Mouse (Mus musculus): ENCODE results near the gene Ifi203. TPM values are rescaled to one million over a fixed set of nuclear protein-coding genes. Genes with fewer than 3 reads are reported as not detected.
"Not testable (repeated sequence)": the region's sequence is repeated elsewhere in the genome, so short reads cannot be mapped to it uniquely, and the experiment has no call there.

Gene Ifi203
- polyA plus RNA-seq (2016; fragmentation: Nextera tagmentation; extraction: Ambion mirVana), result 0.19 and 0.41 TPM in 2 replicates

DNA sequence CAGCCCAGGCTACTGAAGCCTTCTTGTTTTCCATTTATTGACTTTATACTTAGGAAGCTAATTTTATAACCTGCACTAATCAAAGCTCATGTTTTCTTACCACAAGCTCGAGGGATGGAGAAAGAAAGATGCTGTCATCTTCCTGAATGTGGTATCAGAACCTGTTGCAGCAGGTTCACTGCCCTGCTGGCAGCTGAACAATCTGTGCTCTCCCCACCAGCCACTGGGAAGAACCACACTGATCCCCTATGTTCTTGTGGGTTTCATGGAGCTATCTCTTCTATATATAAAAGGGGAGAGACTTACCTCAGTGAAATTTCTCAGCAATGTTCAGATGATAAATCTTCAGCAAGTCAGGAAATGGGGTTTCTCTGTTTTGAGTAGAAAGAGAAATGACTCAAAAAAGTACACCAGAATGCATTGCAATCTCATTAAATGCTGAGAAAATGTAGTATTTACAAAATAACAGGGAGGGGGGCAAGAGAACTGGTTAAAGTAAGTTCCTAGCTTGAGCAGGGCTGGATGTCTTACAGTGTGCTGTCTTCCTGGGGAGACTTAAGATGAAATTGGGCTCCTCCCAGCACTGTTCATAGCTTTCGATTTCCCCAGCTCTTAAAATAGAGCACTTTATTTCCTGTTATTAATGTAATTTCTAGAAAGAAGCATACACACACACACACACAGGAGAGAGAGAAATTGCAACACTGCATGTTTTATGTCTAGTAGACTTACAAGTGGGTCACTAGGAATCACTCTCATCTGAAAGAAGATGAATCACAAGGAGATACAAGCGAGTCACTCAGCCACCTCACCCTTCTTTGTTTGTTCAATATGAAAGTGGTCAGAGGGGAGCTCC lies at the start of gene Ifi203, which contains the start of gene Mndal:
Gene Ifi203 (minus strand): TSS at position 749 of the 856 bp plus-strand sequence.
Gene Mndal (minus strand): TSS at position 568 of the 856 bp plus-strand sequence.
- 75% methylated on average over 3 of the region's 3 CpGs for WGBS
- not testable (repeated sequence) for H3K4me2 ChIP-seq (replicated peaks); H3K27ac ChIP-seq (replicated peaks); H3K27me3 ChIP-seq; ATAC-seq (ENCODE audit: low FRiP score, low read depth); H3K9ac ChIP-seq (replicated peaks); H3K9me3 ChIP-seq; H3K36me3 ChIP-seq; H3K4me3 ChIP-seq; H3K4me1 ChIP-seq

DNA sequence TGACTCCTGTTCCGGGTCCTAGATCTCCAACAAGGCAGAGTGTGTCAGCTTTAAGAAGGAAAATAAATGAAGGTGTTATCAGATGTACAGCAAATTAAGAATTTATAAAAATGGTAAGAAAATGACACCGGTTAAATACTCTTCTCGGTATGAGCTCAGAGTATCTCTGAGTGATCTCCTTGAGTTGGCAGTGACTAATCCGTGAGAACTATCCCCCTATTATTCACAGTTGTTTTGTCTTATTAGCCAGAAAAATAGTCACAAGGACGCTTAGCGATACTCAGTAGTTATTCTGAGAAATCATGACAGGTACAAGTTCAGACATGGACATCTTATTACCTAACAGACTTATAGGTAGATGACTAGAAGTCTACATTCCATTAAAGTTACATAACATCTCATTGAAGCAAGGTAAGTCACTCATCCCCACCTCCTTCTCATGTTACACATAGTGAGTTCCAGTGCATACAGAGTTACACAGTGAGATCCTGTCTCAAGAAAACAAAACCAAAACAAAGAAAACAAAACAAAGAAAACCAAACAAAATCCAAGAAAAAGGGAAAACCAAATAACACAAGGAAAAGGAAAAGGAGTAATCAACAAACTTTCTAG lies 40.3 kb upstream of the Ifi203 start, which contains the start of gene Ifi202b:
Gene Ifi202b (minus strand): TSS at position 51 of the 612 bp plus-strand sequence.
- H3K27me3 ChIP-seq; H3K9ac ChIP-seq (replicated peaks); H3K4me3 ChIP-seq; H3K4me2 ChIP-seq (replicated peaks); H3K36me3 ChIP-seq; H3K4me1 ChIP-seq; H3K27ac ChIP-seq (replicated peaks); H3K9me3 ChIP-seq; ATAC-seq (ENCODE audit: low FRiP score, low read depth): not testable (repeated sequence)
- WGBS, result 86% methylated on average over 6 of the region's 6 CpGs

DNA sequence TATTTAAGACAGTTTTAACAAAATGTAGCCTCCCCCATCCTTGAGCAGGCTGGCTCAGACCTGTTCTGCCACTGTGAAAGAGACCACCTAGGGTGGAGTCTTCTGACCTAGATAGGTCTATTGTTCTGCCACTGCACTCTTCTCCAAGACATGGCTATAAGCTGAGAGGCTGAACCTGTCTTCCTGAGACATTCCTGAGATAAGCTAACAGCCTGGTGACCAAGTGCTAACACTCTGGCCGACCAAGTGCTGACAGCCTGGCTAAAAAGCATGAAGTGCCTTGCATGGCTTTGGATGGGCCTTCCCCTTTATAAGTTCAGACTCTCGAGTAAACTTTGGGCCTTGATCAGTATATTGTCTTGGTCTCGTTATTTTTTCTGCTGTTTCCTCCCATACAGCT lies 38.6 kb upstream of the Ifi203 start:
- not testable (repeated sequence) for H3K4me1 ChIP-seq; H3K4me2 ChIP-seq (replicated peaks); H3K36me3 ChIP-seq; H3K4me3 ChIP-seq; H3K9me3 ChIP-seq; H3K9ac ChIP-seq (replicated peaks); H3K27me3 ChIP-seq; H3K27ac ChIP-seq (replicated peaks)
- 0 out of 2 replicates have a peak, but pooled peaks have one; percentile 28 for ATAC-seq (ENCODE audit: low FRiP score, low read depth)
- WGBS, result 71% methylated on average over 3 of the region's 3 CpGs

DNA sequence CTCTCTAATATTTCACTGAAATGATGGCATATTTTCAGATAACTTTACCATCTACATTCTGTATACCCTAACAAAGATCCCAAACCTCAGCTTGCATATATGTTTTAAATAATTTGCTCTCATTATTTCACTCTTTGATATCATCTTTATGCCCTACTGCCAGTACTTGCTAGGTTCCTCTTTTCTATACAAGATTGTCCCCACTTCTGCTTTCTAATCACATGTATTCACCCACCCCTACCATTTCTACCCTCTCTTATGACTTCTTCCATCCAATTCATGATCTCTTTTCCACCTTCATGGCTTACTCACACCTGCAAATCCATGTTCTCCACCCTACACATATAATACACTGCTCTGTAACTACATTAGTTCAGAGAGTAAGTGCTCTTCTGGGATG lies 35.1 kb upstream of the Ifi203 start:
- no peak overlapping the region for H3K4me3 ChIP-seq
- H3K4me1 ChIP-seq, result no peaks in the 10 kb centered on the region
- no peak overlapping the region for H3K27ac ChIP-seq (replicated peaks)
- ATAC-seq (ENCODE audit: low FRiP score, low read depth), result no peak
- no peak overlapping the region for H3K9ac ChIP-seq (replicated peaks)
- no peaks in the 10 kb centered on the region for H3K27me3 ChIP-seq
- H3K4me2 ChIP-seq (replicated peaks), result no peak overlapping the region
- H3K36me3 ChIP-seq, result no peaks in the 10 kb centered on the region
- no peaks in the 10 kb centered on the region for H3K9me3 ChIP-seq

DNA sequence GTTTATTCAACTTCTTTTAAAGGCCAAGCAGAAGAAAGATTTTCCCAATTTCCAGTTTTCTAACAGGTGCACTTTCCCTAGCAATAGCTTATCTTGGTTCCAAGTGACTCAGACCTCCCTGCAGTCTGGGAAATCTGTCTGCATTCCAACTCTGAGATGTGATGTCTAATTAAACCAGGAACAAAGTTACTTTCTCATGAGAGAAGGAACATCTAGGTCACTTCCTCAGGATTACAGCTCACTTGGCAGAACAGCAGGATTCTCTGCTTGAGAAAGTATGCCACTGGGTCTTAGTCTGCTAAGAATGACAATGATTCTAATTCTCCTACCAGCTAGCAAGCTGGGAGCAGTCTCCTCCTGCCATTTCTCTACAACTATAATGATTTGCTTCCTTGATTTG lies 30.6 kb upstream of the Ifi203 start:
- no peak overlapping the region for H3K4me2 ChIP-seq (replicated peaks)
- H3K36me3 ChIP-seq, result no peaks in the 10 kb centered on the region
- H3K4me3 ChIP-seq, result no peak overlapping the region
- no peaks in the 10 kb centered on the region for H3K9me3 ChIP-seq
- no peaks in the 10 kb centered on the region for H3K4me1 ChIP-seq
- no peak for ATAC-seq (ENCODE audit: low FRiP score, low read depth)
- H3K27me3 ChIP-seq, result no peaks in the 10 kb centered on the region
- no peak overlapping the region for H3K9ac ChIP-seq (replicated peaks)
- H3K27ac ChIP-seq (replicated peaks), result no peak overlapping the region

DNA sequence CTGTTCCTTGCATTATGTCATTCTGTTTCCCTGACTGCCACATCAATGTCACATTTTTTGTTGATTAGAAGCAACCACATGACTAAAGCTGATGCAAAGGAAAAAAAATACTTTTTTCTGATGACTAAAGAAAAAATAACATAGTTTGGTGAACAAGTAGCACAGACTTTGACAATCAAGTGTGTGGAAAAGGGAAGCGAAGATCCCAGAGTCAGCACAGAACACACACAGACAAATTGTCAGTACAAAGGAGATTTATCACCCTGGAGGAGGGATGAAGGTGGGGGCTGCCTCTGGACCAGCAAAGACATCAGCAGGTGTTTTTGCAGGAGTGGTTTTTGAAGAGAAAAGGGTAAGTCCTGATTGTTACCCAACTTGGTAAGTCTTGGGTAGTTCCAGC lies 19.0 kb upstream of the Ifi203 start:
- not testable (repeated sequence) for H3K4me2 ChIP-seq (replicated peaks); H3K9me3 ChIP-seq; H3K4me3 ChIP-seq; H3K36me3 ChIP-seq; ATAC-seq (ENCODE audit: low FRiP score, low read depth); H3K27me3 ChIP-seq; H3K27ac ChIP-seq (replicated peaks); H3K9ac ChIP-seq (replicated peaks); H3K4me1 ChIP-seq
- 79% methylated on average over 1 of the region's 1 CpGs for WGBS

DNA sequence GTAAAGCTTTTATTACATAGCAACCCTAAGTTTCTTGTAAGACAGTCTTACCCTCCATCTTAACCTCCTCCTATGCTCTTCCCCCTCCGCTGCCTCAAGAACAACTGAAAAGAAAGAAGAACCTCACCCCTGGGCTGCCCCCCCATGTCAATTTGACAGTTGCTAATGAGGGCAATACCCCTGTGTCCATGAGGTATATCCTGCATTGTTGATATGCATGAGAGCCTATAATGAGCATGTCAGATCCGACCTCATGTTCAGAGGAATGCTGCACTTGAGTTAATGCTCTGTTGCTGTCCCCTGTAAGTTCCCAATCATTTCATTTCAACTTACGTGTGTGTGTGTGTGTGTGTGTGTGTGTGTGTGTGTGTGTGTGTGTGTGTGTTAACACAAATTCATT lies 17.5 kb upstream of the Ifi203 start:
- not testable (repeated sequence) for H3K27me3 ChIP-seq; H3K36me3 ChIP-seq; H3K4me1 ChIP-seq; H3K4me2 ChIP-seq (replicated peaks); H3K9ac ChIP-seq (replicated peaks); ATAC-seq (ENCODE audit: low FRiP score, low read depth); H3K9me3 ChIP-seq; H3K27ac ChIP-seq (replicated peaks); H3K4me3 ChIP-seq
- 58% methylated on average over 3 of the region's 3 CpGs for WGBS

DNA sequence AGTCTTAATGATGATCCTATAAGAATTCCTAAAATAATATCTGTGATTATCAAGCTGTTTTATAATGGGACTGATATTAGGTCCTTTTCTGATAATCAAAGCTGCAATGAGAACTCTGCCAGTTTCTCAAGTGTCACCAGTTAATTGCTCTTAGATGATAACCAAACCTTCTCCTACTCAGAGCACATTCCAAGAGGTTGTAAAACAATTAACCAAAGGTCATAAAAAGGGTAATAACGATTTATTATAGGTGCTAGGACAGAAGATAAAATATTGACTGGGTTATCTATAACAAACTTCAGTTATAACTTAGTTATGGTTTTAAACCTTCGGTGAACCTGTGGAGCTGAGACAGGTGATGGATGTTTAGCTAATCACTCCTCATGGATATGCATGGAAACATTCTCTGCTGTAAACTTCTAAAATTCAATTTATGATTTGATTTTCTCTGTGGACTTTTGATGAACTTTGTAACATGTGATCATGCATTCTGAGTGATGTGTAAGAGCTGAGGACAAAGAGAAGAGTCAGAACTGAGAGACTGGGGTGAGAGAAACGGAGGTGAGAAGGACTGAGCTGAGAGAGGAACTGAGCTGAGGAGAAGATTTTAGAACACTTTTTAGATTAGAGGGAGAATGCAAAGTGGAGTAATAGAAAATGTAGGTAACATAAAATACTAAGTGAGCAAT lies 13.5 kb upstream of the Ifi203 start:
- H3K9ac ChIP-seq (replicated peaks); H3K27ac ChIP-seq (replicated peaks); H3K36me3 ChIP-seq; ATAC-seq (ENCODE audit: low FRiP score, low read depth); H3K27me3 ChIP-seq; H3K4me2 ChIP-seq (replicated peaks); H3K4me1 ChIP-seq; H3K9me3 ChIP-seq; H3K4me3 ChIP-seq: not testable (repeated sequence)
- 76% methylated on average over 3 of the region's 3 CpGs for WGBS

DNA sequence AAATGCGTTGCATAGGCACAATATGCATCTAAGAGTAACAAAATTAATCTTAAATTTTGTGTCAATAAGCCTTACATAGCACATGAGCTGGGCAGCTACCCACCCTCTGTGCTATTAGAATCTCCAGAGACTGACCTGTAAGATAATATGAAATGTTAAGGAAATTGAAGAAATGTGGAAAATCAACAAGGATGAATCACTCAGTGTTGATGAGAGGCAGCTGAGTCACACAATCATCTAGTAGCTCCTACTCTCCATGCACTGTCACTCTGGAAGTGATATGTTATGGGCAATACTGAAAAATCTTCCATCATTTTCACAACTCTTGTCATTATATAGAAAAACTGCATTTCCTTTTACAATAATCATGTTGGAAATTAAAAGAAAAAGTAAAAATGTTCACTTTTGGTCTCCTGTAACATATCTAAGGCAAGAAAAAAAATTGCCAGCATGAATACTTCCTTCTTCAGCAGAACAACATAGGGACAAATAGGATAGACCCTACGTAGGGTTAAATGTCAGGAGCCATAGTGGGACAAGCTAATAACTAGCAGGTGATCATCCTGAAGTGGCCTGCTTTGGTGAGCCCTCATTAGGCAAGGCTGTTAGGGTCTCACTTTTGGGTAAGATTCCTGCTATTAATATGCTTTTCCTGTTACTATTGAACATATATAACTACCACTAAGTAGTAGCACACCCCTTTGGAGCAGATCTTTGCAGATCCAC lies 12.8 kb upstream of the Ifi203 start:
- no peaks in the 10 kb centered on the region for H3K27me3 ChIP-seq
- H3K9me3 ChIP-seq, result no peaks in the 10 kb centered on the region
- ATAC-seq (ENCODE audit: low FRiP score, low read depth), result no peak
- H3K4me2 ChIP-seq (replicated peaks), result no peak overlapping the region
- H3K27ac ChIP-seq (replicated peaks), result no peak overlapping the region
- no peak overlapping the region for H3K4me3 ChIP-seq
- no peaks in the 10 kb centered on the region for H3K4me1 ChIP-seq
- H3K36me3 ChIP-seq, result no peaks in the 10 kb centered on the region
- 84% methylated on average over 2 of the region's 2 CpGs for WGBS
- H3K9ac ChIP-seq (replicated peaks), result no peak overlapping the region

DNA sequence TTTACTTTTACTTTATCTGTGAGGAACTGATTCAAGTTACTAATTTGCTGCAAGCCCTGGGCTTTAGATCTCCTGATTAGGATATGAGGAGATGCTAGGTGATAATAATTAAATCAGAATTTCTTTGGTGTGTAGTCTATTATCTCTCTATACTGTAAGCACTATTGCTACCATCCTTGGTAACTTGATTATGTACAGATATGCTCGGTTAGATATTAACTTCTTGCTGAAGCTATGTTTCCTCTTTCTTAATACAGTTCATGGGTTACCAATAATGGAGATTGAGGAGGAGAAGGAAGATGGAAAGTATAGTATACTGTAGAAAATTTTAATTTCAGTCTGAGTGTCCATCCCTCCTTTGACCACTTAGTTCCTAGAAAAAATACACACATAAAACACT lies 11.1 kb upstream of the Ifi203 start:
- no peaks in the 10 kb centered on the region for H3K9me3 ChIP-seq
- WGBS, result 79% methylated on average over 1 of the region's 1 CpGs

DNA sequence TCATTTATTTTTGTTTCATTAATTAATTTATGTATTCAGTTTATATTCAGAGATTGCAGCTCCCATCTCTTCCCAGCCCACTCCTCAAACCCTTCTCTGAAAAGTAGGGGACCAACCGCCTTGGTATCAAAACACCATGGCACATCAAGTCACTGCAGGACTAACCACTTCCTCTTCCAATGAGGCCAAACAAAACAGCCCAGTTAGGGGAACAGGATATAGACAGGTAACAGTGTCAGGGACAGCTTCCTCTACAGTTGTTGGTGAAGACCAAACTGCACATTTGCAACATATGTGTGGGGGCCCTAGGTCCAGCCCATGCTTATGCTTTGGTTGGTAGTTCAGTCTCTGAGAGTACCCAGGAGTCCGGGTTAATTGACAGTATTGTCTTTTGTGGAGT lies 6.6 kb upstream of the Ifi203 start:
- H3K4me3 ChIP-seq; H3K9me3 ChIP-seq; H3K27me3 ChIP-seq; H3K9ac ChIP-seq (replicated peaks); ATAC-seq (ENCODE audit: low FRiP score, low read depth); H3K4me1 ChIP-seq; H3K27ac ChIP-seq (replicated peaks); H3K4me2 ChIP-seq (replicated peaks); H3K36me3 ChIP-seq: not testable (repeated sequence)
- 95% methylated on average over 2 of the region's 2 CpGs for WGBS

More for the DNA sequence above, 11.1 kb upstream of the Ifi203 start:
- Histone ChIP-seq H3K27me3 (no peaks in the 10 kb centered on the region), H3K27ac (replicated peaks) (no peak overlapping the region), H3K4me1 (no peaks in the 10 kb centered on the region), H3K36me3 (no peaks in the 10 kb centered on the region), H3K9ac (replicated peaks) (no peak overlapping the region), H3K4me3 (no peak overlapping the region), H3K4me2 (replicated peaks) (no peak overlapping the region)
- ATAC-seq (ENCODE audit: low FRiP score, low read depth), result no peak

DNA sequence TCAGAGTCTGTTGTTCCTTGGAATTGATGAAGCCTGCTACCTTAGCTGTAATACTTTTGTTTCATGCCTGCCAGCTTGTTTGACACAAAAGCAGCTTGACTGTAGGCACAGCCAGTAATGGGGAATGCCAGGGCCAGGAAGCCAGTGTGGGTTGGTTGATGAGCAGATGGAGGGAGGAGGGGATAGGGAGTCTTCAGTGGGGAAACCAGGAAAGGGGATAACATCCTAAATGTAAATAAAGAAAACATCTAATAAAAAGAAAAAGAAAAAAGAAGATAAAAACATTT lies 251 bp upstream of the Ifi203 start:
- not testable (repeated sequence) for H3K4me2 ChIP-seq (replicated peaks); H3K27ac ChIP-seq (replicated peaks); H3K27me3 ChIP-seq; H3K36me3 ChIP-seq; H3K4me1 ChIP-seq; H3K4me3 ChIP-seq; ATAC-seq (ENCODE audit: low FRiP score, low read depth); H3K9me3 ChIP-seq; H3K9ac ChIP-seq (replicated peaks)

All from midbrain, embryonic 12.5 days (tissue).